Mouse (Mus musculus) fat pad, adult 2 months (tissue): ENCODE data around the gene Usp3.

Experiments
- DNase-seq: peaks from one replicate; pipeline ENCODE4 v3.0.0-alpha.2; 2011; ENCODE audit warnings: low read depth, low spot score; ENCODE audit errors: extremely low read depth

The Usp3 gene

DNA sequence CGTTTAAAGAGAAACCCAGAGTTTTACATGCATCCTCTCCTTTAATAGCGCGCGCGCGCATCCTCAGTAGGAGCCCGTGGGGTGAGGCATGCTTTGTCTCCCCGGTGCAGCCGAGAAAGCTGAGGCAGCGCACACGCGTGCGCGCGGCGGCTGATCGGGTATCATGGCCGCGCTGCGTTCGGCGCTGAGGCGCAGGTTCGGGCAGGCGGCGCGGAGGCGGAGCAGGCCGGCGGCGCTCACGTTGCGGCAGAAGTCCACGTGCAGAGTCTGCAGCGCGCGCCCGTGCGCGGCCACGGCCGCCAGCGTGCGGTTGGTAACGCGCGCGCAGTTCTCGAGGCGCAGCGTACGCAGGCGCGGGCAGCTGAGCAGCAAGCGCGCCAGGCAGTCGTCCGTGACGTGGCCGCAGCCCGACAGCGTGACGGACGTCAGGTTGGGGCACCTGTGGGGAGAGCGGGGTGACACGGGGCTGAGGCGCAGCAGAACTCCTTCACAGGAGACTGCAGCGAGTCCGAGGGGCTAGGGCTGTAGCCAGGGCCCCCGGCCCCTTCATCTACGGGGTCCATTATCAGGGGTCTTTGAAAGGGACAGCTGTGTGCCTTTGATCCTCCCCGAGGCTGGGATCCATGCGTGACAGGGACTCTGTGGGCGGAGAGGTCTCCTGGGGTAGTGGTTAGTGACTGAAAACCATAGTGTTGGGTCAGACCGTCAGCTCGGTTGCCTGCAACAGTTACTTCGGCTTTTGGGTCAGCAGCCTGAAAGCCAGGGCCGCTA is 81.2 kb downstream of the Usp3 start:
- no peak for DNase-seq

DNA sequence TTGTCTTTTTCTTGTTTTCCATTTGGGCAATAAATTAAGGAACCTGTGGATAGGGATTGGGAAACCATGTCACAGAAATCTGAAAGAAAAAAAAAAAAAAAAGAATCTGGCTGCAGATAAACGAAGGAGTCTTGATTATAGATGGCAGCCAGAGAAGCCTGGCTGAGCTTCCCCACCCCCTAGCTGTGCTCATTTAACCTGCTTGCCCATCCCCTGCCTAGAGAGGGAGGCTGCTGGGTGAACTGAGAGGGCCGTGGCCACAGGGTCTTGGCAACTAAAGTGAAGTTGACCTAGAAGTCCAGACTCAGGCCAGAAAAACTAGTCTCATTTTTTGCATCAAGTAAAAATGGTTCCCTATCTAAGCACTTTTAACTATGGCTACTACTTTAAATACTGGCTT is 82.0 kb downstream of the Usp3 start:
- no peak for DNase-seq

- DNase-seq: no peak
Observed at GRCm38 (mm10) chr9:66510351-66510841, 82.5 kb downstream of the Usp3 start.

GRCm38 (mm10) chr9:66508890-66509399 is 84.0 kb downstream of the Usp3 start:
- DNase-seq: no peak

- no peak for DNase-seq
Observed at GRCm38 (mm10) chr9:66507684-66508083, 85.3 kb downstream of the Usp3 start.

- DNase-seq: no peak
Observed at GRCm38 (mm10) chr9:66506424-66506823, 86.5 kb downstream of the Usp3 start.

DNA sequence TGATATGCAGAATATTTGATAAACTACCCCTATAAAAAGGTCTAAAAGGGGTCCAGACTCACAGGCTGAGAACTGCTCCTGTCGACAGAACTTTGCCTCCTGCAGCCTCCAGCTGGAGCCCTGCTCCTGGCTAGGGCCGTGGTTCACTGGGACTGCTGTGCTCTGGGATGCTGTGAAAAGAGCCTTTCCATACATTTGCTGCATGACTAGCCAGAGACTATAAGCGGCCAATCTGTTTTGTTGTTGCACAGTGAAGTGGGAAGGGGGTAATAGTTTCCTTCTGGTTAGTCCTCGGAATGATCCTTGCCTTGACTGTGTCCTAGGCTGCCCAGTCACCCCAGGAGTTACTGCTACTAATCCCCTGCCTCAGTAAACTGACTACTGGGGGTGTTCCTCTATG is 86.9 kb downstream of the Usp3 start:
- no peak for DNase-seq

DNA sequence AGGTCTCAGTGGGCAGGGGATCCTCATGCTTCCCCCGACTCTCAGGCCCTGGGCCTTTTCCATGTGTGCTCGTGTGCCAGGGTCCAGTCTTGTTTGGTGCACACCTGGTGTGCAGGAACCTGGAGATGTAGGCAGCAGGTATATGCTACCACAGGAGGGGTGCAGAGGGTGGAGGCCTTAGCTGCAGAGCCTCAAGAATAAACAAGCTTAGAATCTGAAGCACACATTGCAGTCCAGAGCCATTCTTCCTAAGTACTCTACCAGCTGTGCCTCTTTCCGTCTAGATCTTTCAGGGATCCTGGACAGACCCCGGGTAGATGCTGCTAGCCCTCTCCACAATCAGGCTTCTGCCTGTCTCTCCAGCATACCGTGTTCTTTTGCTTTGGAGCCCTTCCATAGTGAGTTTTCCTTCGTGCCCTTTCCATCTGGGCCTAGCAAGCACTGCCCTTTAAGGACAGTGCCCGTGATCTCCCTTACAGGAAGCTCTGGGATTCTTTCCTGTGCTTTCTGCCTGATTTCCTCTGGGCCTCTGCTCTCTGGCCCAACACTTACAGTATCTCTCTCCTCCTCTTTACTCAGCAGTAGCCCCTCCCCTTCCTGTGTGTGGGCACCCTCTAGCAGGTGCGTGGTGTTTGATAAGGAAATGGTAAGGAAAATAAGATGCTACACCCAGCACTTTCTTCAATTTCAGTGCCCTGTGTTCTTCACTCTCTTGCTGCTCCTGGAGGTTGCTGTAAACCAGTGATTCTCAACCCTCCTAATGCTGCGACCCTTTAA is 87.6 kb downstream of the Usp3 start:
- DNase-seq: no peak

DNA sequence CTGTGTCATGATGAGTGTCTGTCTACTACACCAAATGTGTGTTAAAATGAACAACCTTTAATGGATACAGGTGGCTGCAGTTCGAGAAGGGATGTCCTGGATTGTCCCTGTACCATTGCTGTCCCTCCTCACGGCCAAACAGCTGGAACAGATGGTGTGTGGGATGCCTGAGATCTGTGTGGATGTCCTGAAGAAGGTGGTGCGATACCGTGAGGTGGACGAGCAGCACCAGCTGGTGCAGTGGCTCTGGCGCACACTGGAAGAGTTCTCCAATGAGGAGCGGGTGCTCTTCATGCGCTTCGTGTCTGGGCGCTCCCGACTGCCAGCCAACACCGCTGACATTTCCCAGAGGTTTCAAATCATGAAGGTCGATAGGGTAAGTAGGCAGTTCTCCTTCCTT is 88.4 kb downstream of the Usp3 start:
- DNase-seq: no peak

DNA sequence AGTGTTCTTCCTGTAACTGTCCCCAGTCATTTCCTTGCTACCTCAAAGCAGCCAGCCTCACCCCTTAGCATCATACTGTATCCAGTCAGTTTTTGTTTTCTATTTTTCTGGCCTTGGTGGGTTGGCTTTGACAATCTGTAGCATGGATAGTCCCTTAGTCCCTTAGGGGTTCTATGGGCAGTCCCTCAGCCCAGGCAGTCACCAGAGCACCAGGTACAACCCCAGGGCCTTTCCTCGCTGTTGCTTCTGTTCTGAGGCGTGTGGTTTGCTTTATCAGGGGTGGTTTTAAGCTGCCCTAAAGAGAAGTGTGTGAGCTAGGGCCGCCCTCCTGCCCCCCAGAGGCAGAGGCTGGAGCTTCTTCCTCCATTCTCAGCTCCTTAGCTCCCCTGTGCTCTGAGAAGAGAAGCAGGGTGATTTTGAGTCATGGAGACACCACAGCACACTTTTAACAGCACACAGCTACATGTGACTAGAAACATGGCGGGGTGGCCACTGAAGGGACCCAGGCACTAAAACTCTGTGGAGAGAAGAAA is 89.0 kb downstream of the Usp3 start:
- DNase-seq: no peak

DNA sequence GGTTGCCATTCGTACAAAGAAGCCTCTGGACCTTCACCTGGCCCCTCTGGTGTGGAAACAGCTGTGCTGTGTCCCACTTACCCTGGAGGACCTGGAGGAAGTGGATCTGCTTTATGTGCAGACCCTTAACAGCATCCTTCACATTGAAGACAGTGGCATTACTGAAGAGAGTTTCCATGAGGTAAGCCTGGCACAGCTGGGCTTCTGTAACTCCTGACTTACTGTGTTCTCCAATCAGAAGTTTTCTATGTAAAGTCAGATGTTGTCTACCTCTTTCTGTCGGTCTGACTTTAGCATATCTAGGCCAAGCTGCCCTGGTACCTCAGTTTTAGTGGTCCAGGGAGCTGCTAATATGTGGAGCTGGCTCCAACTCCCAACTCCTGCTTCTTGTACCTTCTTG is 91.7 kb downstream of the Usp3 start:
- DNase-seq: no peak

DNA sequence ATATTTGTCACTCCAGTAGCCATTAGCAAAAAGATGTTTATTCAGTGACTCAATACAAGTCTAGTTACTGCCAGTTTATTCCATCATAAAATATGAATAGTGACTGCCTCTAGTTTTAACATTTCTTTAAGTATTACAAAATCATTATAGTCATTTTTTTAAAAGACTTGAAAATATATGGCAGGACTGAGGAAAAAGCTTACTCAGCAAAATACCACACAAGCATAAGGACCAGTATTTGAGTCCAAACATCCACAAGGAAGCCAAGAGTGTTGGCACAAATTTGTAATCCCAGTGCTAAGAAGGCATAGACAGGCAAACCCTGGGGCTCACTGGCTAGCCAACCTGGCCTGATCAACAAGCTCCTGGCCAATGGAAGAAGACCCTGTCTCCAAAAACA is 99.0 kb downstream of the Usp3 start:
- DNase-seq: no peak

- DNase-seq: no peak
Observed at GRCm38 (mm10) chr9:66492361-66492760, 100.6 kb downstream of the Usp3 start.

DNA sequence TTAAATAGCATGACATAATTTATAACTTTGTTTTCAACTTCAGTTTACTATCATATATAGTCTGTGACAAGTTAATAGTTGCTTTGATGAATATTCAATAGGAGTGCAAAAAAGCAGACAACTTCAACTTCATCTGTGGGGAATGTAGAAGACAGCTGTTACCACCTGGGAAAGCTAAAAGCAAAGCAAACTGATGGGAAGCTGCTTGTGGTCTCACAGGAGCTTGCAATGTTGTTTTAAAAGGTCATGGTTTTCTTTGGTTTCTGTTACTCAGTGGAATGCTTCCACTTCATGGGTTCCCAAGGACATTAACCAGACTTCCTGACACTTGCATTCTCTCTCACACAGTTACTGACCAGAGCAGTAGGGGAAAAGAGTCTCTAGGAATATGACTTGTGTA is 104.2 kb downstream of the Usp3 start:
- DNase-seq: no peak

DNA sequence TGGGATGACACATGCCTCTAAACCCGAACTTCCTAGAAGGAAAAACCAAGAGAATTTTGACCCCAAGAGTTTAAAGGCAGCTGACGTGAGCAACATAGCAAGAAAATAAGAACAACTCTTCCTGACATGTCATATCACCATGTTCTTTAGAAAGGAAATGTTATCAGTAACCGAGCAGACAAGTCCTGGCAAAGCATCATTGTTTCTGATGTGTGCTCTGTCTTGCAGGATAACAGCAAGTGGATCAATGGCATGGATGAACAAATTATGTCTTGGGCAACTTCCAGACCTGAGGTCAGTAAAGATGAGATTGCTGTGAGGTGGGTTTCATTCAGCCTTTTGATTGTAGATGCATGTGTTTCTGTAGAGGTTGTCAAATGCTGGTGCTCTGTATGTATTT is 109.5 kb downstream of the Usp3 start:
- no peak for DNase-seq

DNA sequence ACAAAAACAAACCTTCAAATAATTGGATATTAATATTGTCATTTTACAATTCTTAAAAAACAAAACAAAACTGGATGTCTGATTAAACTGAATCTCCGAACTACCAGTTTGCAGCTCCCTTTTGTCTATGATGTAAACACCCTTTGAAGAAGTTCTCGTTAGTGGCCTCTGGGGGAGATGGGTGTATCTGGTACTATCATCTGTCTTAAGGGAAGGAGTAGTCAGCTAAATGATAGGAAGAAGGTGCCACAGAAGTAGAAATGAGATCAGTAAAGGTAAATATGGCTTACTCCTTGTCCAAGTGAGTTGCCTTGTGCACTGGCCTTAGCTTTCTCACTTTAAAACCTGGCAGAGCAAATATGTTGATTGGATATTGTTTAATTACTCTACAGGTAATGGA is 115.2 kb downstream of the Usp3 start:
- no peak for DNase-seq

GRCm38 (mm10) chr9:66465087-66465486 is 127.9 kb downstream of the Usp3 start:
- no peak for DNase-seq
